Mouse (Mus musculus) gastrocnemius, postnatal 4 days (tissue): ENCODE results near the gene Tmem174. TPM values are rescaled to one million over a fixed set of nuclear protein-coding genes. Genes with fewer than 3 reads are reported as not detected.

Experiments used
- DNase-seq, 2 experiments: peaks; one replicate each; pipeline ENCODE4 v3.0.0; 2021 to 2022; ENCODE audit warnings: low spot score in 2 of 2, mixed read lengths in 2 of 2
- long read RNA-seq, 2 experiments: library from polyadenylated mRNA; stranded (forward); transcript quantifications; one replicate each; pipeline ENCODE4 v2.0.0; 2021
- total RNA-seq, 2 experiments: library from RNA; stranded (reverse); gene quantifications; 2 replicates each; pipeline ENCODE4 v1.2.3; 2021

Gene Tmem174
- not detected for total RNA-seq
- long read RNA-seq, experiment 1 = 0 reads
- long read RNA-seq, experiment 2 = 0 reads

DNA sequence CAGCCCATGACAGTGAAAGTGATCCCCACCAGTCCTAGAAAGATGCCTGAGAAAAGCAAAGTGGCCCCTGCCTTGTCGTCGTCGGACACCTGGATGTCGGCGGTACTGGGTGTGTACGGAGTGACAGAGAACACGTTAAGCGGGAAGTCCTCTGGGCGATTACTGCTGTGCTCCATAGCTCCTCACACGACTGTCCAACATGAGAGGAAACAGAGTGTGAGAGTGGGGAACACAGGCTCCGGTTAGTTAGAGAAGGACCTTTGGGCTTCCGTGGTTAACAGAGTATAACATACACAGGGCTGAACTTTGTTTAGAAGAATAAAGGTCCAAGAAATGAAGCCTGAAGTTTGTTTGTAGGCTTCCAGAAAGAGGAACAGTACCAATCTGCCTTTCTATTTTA is at the start of gene Tmem174:
Gene Tmem174 (minus strand): TSS at position 266 of the 400 bp plus-strand sequence.
- DNase-seq = no peak

GRCm38 (mm10) chr13:98684144-98684900 is 47.1 kb upstream of the Tmem174 start:
- DNase-seq = no peak

GRCm38 (mm10) chr13:98683412-98683811 is 46.2 kb upstream of the Tmem174 start:
- no peak for DNase-seq

DNA sequence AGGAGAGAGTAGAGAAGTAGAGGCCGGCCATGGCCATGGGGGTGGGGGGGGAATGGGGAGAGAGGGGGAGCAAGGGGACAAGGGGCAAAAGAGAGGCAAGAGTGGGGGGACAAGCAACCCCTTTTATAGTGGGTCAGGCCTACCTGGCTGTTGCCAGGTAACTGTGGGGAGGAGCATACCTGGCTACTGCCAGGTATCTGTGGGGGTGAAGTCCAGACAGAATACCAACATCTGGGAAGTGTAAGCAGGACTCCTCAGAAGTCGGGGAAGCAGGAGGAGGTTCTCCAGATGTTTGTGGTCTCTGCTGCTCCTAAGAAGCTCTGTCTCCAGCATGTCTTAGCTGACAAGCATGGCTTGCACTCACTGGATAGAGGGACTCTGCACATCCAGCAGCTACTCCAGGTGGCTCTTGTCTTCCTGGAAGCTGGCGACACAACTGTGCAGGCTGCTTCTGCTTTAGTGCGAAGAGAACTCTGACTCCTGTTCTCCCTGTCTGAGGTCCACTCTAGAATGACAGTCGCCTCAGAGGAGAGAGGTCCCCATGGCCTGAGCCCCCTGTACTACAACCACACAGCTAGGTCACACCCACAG is 43.4 kb upstream of the Tmem174 start:
- no peak for DNase-seq

- no peak for DNase-seq
These were observed 42.4 kb upstream of the Tmem174 start for GRCm38 (mm10) chr13:98679631-98680041.

GRCm38 (mm10) chr13:98679230-98679629 is 42.0 kb upstream of the Tmem174 start:
- no peak for DNase-seq

DNA sequence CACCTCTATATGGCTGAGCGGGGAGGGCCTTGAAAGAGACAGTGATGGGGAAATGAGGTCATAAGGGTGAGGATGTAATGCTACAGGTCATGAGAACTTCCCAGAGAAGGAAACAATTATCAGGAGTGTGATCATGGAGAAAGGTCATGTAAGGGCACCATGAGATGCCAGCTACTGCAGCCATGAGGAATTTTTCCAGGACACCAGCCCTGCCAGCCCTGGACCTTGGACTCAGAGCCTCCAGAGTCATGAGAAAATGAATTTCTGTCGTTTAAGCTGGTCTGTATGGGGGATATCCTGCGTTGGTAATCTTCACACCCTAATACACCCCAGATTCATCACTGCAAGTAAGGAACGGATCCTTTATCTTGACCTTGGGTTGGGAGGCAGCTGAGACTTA is 36.7 kb upstream of the Tmem174 start:
- no peak for DNase-seq

- no peak for DNase-seq
These were observed 32.1 kb upstream of the Tmem174 start for GRCm38 (mm10) chr13:98669296-98669695.

- DNase-seq = no peak
These were observed 30.1 kb upstream of the Tmem174 start for GRCm38 (mm10) chr13:98667316-98667715.

DNA sequence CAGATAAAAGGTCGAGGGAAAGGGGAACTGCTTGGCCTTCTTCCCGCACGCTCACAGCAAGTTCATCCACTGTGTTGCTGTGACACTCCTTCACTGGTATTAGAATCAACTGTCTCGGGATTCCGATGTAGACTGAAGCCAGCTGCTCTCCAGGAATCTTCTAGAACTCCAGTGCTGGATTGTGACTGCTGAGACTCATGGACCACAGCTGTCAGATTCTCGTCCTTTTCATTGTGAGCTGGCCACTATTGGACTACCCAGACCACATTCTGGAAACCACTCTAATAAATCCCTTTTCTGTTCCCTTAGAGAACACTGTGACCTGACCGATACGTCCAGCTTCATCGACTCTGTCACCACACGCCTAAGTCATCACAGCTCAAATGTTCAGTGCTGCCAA is 28.0 kb upstream of the Tmem174 start:
- DNase-seq = no peak

DNA sequence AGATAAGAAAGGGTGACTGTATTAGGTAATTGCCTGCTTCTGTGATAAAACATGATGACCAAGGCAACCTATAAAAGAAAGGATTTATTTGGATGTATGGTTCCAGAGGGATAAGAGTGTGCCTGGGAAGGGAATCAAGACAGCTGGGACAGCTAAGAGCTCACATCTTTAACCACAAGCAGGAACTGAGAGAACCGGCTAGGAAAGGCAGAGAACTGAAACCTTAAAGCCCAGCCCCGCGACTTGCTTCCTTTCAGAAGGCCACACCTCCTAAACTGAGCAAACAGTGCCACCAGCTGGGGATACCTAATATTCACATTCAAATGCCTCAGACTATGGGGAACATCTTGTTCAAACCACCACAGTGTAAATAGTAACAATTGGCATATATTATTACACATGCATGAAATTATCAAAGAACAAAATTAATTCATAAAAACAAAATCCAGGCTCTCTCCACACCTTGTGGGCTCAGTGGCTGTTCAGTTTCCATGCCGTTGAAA is 25.0 kb upstream of the Tmem174 start:
- DNase-seq = no peak

- no peak for DNase-seq
These were observed 18.8 kb upstream of the Tmem174 start for GRCm38 (mm10) chr13:98656034-98656471.

- DNase-seq = no peak
These were observed 18.1 kb upstream of the Tmem174 start for GRCm38 (mm10) chr13:98655346-98655745.

GRCm38 (mm10) chr13:98654129-98654939 is 17.1 kb upstream of the Tmem174 start:
- peak in 1 of 2 experiments; percentile 56 for DNase-seq

GRCm38 (mm10) chr13:98652194-98652593 is 15.0 kb upstream of the Tmem174 start:
- no peak for DNase-seq

- peak in 1 of 2 experiments; percentile 21 for DNase-seq
These were observed 14.2 kb upstream of the Tmem174 start for GRCm38 (mm10) chr13:98651228-98651977.

DNA sequence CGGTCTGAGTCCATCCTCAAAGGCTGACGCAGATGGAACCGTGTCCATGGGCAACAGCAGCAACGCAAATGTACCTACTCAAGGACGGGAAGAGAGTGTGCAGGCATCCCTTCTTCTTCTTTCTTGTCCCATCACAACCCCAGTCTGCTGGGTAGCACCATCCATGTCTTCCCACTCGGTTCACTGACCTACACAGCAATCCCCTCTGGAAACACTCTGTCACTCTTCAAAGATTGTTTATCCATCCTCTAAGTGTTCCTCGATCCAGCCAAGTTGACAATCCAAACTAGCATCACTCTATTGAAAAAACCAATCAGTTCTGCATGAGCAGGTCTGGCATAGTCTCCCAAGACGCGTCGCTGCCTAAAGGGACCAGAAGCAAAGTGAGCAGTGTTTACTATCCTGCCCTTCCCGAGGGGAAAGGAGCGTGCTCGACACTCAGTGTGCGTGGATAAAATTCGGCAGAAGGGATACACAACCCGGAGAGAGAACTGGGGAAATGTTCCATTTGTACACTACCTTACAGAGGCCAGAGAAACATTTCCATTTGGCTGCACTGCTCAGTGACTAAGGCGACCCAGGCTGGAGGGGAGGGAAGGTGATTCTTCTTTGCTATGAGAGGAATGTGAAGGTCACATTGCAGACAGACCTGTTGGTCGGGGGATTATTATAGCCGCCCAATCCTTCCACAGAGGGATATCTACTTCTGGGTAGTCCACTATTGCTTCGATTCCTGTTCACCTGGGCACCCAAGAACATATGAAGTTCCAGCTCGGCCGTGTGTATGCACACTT is 10.8 kb upstream of the Tmem174 start:
- no peak for DNase-seq

GRCm38 (mm10) chr13:98638507-98639166 is 1.4 kb upstream of the Tmem174 start:
- DNase-seq = no peak

DNA sequence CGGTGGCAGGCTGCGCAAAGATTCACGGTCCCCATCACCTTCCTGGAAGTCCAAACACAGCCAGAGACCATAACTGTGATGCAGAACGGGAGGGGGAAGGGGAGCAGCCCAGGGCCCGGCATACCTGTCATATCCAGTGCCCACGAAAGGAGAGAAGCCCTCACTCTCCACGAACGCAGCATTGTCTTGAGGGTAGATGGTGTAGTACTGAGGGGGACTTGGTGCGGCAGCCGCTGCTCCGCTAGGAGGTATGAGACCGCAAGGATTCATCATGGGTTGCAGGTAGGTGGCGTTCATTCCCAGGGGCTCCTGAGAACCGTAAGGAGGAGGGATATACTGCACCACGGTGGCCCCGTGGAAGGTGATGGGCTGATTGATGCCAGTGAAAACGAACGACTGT is 639 bp downstream of the Tmem174 start:
- DNase-seq = no peak
